In the genomic region with DNA sequence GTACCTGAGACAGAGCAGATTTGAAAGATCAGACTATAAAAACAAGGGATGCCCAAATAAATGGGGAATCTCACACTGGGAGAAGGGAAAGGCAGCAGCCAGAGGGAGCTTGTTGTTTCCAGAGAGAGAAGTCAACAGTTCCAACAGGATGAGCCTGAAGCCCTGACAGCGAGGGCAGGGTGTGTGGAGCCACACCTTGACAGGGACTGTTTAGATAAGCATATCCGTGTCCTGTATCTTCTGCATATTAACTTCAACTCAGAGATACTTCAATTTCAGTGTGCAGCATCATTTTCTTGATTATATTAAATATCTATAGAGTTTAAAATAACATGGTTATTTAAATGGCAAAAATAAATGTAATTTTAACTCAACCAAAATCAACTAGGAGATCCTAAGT, we compare ENCODE assay signal across 25 mouse cellular contexts. TPM values are rescaled to one million over a fixed set of nuclear protein-coding genes. Genes with fewer than 3 reads are reported as not detected.
DNase-seq lines count a peak whose midpoint lies in the region; ATAC-seq and TF ChIP-seq lines count a peak whose summit lies in the region.
"Had no signal": no experiment of that assay in that cellular context is flagged by ENCODE, and none has a peak within 500 bp of the region (broad histone marks: within the 10 kb centered on the region; RNA-seq: fewer than 3 reads in every experiment).

No protein-coding gene starts in this region.

- no peaks in the 10 kb centered on the region for H3K27me3 ChIP-seq in liver, embryonic 13.5 days
- no peaks in the 10 kb centered on the region for H3K27me3 ChIP-seq in liver, postnatal 0 days (ENCODE audit: insufficient read depth, low read length)
- H3K27me3 ChIP-seq in forebrain, embryonic 16.5 days (replicated peaks; ENCODE audit: control insufficient read depth, insufficient read depth, low read length), result no peaks in the 10 kb centered on the region
- H3K27me3 ChIP-seq: forebrain, embryonic 12.5 days; hindbrain, embryonic 15.5 days had no signal

- no peaks in the 10 kb centered on the region for H3K36me3 ChIP-seq in liver, embryonic 13.5 days
- peaks cover 7% of the 10 kb centered on the region; the same call in 1 of the 2 replicates for H3K36me3 ChIP-seq in liver, postnatal 0 days (replicated peaks; ENCODE audit: insufficient read depth, low read length)
- no peaks in the 10 kb centered on the region for H3K36me3 ChIP-seq in forebrain, embryonic 16.5 days (ENCODE audit: control insufficient read depth, insufficient read depth)
- H3K36me3 ChIP-seq: forebrain, embryonic 12.5 days; hindbrain, embryonic 15.5 days had no signal

- peaks cover 43% of the 10 kb centered on the region for H3K4me1 ChIP-seq in liver, embryonic 13.5 days (replicated peaks)
- peaks cover 9% of the 10 kb centered on the region for H3K4me1 ChIP-seq in liver, postnatal 0 days (ENCODE audit: insufficient read depth)
- H3K4me1 ChIP-seq in forebrain, embryonic 16.5 days (replicated peaks; ENCODE audit: control insufficient read depth, insufficient read depth, low read length), result no peaks in the 10 kb centered on the region
- H3K4me1 ChIP-seq: hindbrain, embryonic 15.5 days had no signal

- peak; percentile 18; the same call in 1 of the 2 replicates for TF ChIP-seq CTCF in liver, postnatal 0 days (IDR thresholded peaks at IDR 0.05; ENCODE audit: low read depth)

- DNase-seq in c-Kit-positive CD71-positive TER-119-positive erythroid progenitor cells, embryonic 14.5 days (ENCODE audit: low spot score), result peak; percentile 58
- peak; percentile 40 for DNase-seq in liver, embryonic 13.5 days
- no peak for DNase-seq in liver, postnatal 0 days
- DNase-seq in spleen, postnatal 10 days (ENCODE audit: low spot score in 2 of 2), result no peak
- no peak for DNase-seq in lung, postnatal 36 days
- no peak for DNase-seq in cerebellum, postnatal 25 days
- DNase-seq: adrenal gland, adult 2 months; adrenal gland, postnatal 25 days; cerebellum, adult 11-12 months; cerebellum, adult 9-11 months; forebrain, postnatal 0 days; gastrocnemius, postnatal 14 days; heart, adult 2 months had no signal

- H3K4me2 ChIP-seq in liver, embryonic 13.5 days, result peak overlapping the region; percentile 53
- H3K4me2 ChIP-seq in liver, postnatal 0 days (ENCODE audit: low read depth, low read length), result 0 out of 2 replicates have a peak overlapping the region, but pooled peaks have one; percentile 40
- H3K4me2 ChIP-seq in forebrain, embryonic 16.5 days (ENCODE audit: low read length), result no peak overlapping the region
- H3K4me2 ChIP-seq: forebrain, embryonic 12.5 days; heart, embryonic 11.5 days; hindbrain, embryonic 15.5 days had no signal

- peak; percentile 96 for ATAC-seq in erythroid progenitor cell, adult 5-6 weeks (replicated peaks; ENCODE audit: low FRiP score, poor library complexity, severe bottlenecking)
- peak; percentile 95 for ATAC-seq in liver, embryonic 13.5 days (ENCODE audit: low read depth)
- ATAC-seq in liver, postnatal 0 days, result peak; percentile 67; the same call in 1 of the 2 replicates
- ATAC-seq in forebrain, embryonic 16.5 days, result no peak
- ATAC-seq: forebrain, postnatal 0 days had no signal

- 0 out of 2 replicates have a peak overlapping the region, but pooled peaks have one; percentile 7 for H3K4me3 ChIP-seq in liver, embryonic 13.5 days (replicated peaks)
- H3K4me3 ChIP-seq in liver, postnatal 0 days (ENCODE audit: low read depth, low read length), result no peak overlapping the region
- H3K4me3 ChIP-seq in forebrain, embryonic 16.5 days (replicated peaks; ENCODE audit: low read length), result no peak overlapping the region
- H3K4me3 ChIP-seq: embryonic facial prominence, embryonic 10.5 days; forebrain, embryonic 12.5 days; heart, adult 2 months; hindbrain, embryonic 15.5 days had no signal

- TF ChIP-seq EP300 in liver, postnatal 0 days (IDR thresholded peaks at IDR 0.05; ENCODE audit: low read depth), result no peak

- 23% methylated on average over 2 of the region's 2 CpGs for WGBS in liver, embryonic 13.5 days (ENCODE audit: insufficient replicate concordance)
- 52% methylated on average over 2 of the region's 2 CpGs for WGBS in liver, postnatal 0 days (ENCODE audit: insufficient replicate concordance)
- WGBS in forebrain, embryonic 16.5 days, result 89% methylated on average over 2 of the region's 2 CpGs

- H3K27ac ChIP-seq in liver, embryonic 13.5 days, result peak overlapping the region; percentile 84
- no peak overlapping the region for H3K27ac ChIP-seq in liver, postnatal 0 days (ENCODE audit: low read depth)
- H3K27ac ChIP-seq in forebrain, embryonic 16.5 days (ENCODE audit: low read length), result no peak overlapping the region
- H3K27ac ChIP-seq: embryonic facial prominence, embryonic 10.5 days; forebrain, embryonic 12.5 days; heart, adult 2 months; hindbrain, embryonic 15.5 days had no signal

- H3K9me3 ChIP-seq in liver, embryonic 13.5 days (replicated peaks), result no peaks in the 10 kb centered on the region
- H3K9me3 ChIP-seq in liver, postnatal 0 days (ENCODE audit: low read length), result no peaks in the 10 kb centered on the region
- no peaks in the 10 kb centered on the region for H3K9me3 ChIP-seq in forebrain, embryonic 16.5 days (ENCODE audit: control insufficient read depth, low read length)
- H3K9me3 ChIP-seq: embryonic facial prominence, embryonic 10.5 days; forebrain, embryonic 12.5 days; hindbrain, embryonic 15.5 days had no signal

- 0 out of 2 replicates have a peak overlapping the region, but pooled peaks have one; percentile 22 for H3K9ac ChIP-seq in liver, embryonic 13.5 days
- no peak overlapping the region for H3K9ac ChIP-seq in liver, postnatal 0 days (replicated peaks)
- H3K9ac ChIP-seq in forebrain, embryonic 16.5 days (replicated peaks; ENCODE audit: low read depth, low read length), result no peak overlapping the region
- H3K9ac ChIP-seq: forebrain, embryonic 12.5 days; forebrain, postnatal 0 days; hindbrain, embryonic 15.5 days had no signal

RNA-seq across cellular contexts. Expression of a gene that starts 13.2 kb away (rescaled TPM):
- 3.2 and 5.0 TPM in 2 replicates for total RNA-seq in erythroid progenitor cell, adult 5-6 weeks (2015; ENCODE audit: low replicate concordance)
- total RNA-seq in erythroid progenitor cell, adult 5-6 weeks (2017; ENCODE audit: low replicate concordance), result 2.8 TPM in 1 of 2 replicates, not detected in the other
- polyA plus RNA-seq in liver, embryonic 13.5 days (2015; fragmentation: Nextera tagmentation; extraction: Ambion mirVana), result not detected in 2 replicates
- not detected in 2 replicates for polyA plus RNA-seq in liver, postnatal 0 days (2015; fragmentation: Nextera tagmentation; extraction: Ambion mirVana)
- not detected in 2 replicates for polyA plus RNA-seq in forebrain, embryonic 16.5 days (2015; fragmentation: Nextera tagmentation; extraction: Ambion mirVana)
- total RNA-seq: gastrocnemius, adult 18-20 months; heart, postnatal 25 days had no signal
- polyA plus RNA-seq: embryonic facial prominence, embryonic 14.5 days; forebrain, embryonic 12.5 days; heart, adult 2 months; heart, embryonic 11.5 days; heart, embryonic 16.5 days; hindbrain, embryonic 11.5 days; hindbrain, embryonic 15.5 days had no signal

RNA-seq across cellular contexts. Expression of a gene that starts 13.2 kb away (rescaled TPM):
- total RNA-seq in erythroid progenitor cell, adult 5-6 weeks (2015; ENCODE audit: low replicate concordance), result 46.9 and 72.9 TPM in 2 replicates
- total RNA-seq in erythroid progenitor cell, adult 5-6 weeks (2017; ENCODE audit: low replicate concordance), result 29.1 and 57.1 TPM in 2 replicates
- polyA plus RNA-seq in liver, embryonic 13.5 days (2015; fragmentation: Nextera tagmentation; extraction: Ambion mirVana), result 13.5 and 17.8 TPM in 2 replicates
- 6.7 and 8.1 TPM in 2 replicates for polyA plus RNA-seq in liver, postnatal 0 days (2015; fragmentation: Nextera tagmentation; extraction: Ambion mirVana)
- polyA plus RNA-seq in forebrain, embryonic 16.5 days (2015; fragmentation: Nextera tagmentation; extraction: Ambion mirVana), result 63.0 and 64.5 TPM in 2 replicates

RNA-seq across cellular contexts. Expression of a gene that starts 13.3 kb away (rescaled TPM):
- not detected in 2 replicates for total RNA-seq in erythroid progenitor cell, adult 5-6 weeks (2015; ENCODE audit: low replicate concordance)
- not detected in 2 replicates for total RNA-seq in erythroid progenitor cell, adult 5-6 weeks (2017; ENCODE audit: low replicate concordance)
- polyA plus RNA-seq in liver, embryonic 13.5 days (2015; fragmentation: Nextera tagmentation; extraction: Ambion mirVana), result not detected in 2 replicates
- 0.06 TPM in 1 of 2 replicates, not detected in the other for polyA plus RNA-seq in liver, postnatal 0 days (2015; fragmentation: Nextera tagmentation; extraction: Ambion mirVana)
- 0.15 TPM in 1 of 2 replicates, not detected in the other for polyA plus RNA-seq in forebrain, embryonic 16.5 days (2015; fragmentation: Nextera tagmentation; extraction: Ambion mirVana)
- total RNA-seq: adrenal gland, adult 2 months; adrenal gland, postnatal 25 days; ES-E14; forebrain, postnatal 0 days; gastrocnemius, adult 18-20 months; gastrocnemius, postnatal 14 days; heart, adult 2 months; heart, postnatal 25 days had no signal
- polyA plus RNA-seq: adrenal gland, adult 2 months; heart, adult 2 months; heart, embryonic 11.5 days; hindbrain, embryonic 11.5 days had no signal

Comparison
In these comparisons a context has a peak if more than half of its experiments do, and no peak if none do; other contexts are left out.
1. DNase-seq: peak in c-Kit-positive CD71-positive TER-119-positive erythroid progenitor cells, embryonic 14.5 days (single experiment) and liver, embryonic 13.5 days (single experiment); none in liver, postnatal 0 days (single experiment), spleen, postnatal 10 days (0 of 2), lung, postnatal 36 days (single experiment) and cerebellum, postnatal 25 days (0 of 2).